Mouse (Mus musculus): ENCODE data around the gene Rbm44.

Rbm44 gene

DNA sequence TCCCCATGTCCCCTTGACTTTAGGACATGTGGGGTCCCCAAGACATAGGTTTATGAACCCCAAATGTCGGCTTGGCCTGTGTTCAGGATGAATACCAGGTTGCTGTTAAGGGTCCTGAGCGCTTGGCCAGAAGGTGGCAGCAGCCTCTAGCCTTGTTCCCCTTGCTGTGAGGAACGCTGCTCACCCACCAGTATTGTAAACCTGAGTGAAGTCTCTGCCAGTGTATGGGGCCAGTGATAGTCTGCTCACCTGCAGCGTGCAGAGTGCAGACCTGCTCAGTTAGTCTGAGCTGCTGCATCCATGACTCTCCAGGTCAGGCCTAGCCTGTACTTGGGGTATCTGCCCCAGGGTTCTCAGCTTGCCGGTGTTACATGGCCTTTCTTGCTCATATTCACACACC, 34.2 kb downstream of the Rbm44 start:
- in situ Hi-C loops (cut with MseI, MboI), result no loop called here

DNA sequence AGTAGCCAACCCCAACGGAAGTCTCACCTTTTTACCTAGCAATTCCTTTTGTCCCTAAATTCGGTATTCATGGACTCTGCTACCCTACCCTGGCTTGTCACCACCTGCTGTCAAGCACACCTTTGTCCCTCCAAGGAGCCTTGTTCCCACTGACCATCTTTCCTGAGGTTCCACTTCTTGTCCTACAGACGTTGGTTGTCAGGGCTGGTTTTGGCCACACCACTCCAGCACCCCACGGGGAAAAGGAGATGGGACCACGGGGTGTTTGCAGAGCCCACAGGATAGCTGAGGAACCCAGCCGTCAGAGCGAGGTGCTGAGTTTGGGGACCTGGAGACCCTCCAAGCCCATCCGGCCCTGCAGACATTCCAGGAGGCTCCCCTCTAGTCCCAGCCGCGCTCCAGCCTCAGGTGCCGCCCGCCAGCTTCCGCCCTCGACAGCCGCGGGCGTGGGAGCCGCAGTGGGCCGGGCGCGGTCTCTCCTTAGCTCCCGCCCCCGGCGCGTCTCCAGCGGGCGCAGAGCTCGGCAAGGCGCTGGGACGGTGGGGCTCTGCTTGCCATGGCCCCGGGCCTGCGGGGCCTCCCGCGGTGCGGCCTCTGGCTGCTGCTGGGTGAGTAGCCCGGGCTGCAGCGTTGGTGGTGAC, 34.8 kb downstream of the Rbm44 start, which contains the start of gene Ramp1:
Gene Ramp1 (plus strand): TSS at position 290 of the 641 bp plus-strand sequence.
- in situ Hi-C loops (cut with MseI, MboI), result no loop called here

- in situ Hi-C loops (cut with MseI, MboI), result no loop called here
Measured at GRCm38 (mm10) chr1:91180174-91180565, 35.3 kb downstream of the Rbm44 start.

- in situ Hi-C loops (cut with MseI, MboI), result no loop called here
Measured at GRCm38 (mm10) chr1:91180723-91181122, 35.8 kb downstream of the Rbm44 start.

- in situ Hi-C loops (cut with MseI, MboI), result no loop called here
Measured at GRCm38 (mm10) chr1:91181261-91181660, 36.4 kb downstream of the Rbm44 start.

GRCm38 (mm10) chr1:91181784-91182450, 37.0 kb downstream of the Rbm44 start:
- in situ Hi-C loops (cut with MseI, MboI), result no loop called here

- in situ Hi-C loops (cut with MseI, MboI), result no loop called here
Measured at GRCm38 (mm10) chr1:91183305-91183704, 38.4 kb downstream of the Rbm44 start.

- in situ Hi-C loops (cut with MseI, MboI), result no loop called here
Measured at GRCm38 (mm10) chr1:91186677-91187076, 41.8 kb downstream of the Rbm44 start.

DNA sequence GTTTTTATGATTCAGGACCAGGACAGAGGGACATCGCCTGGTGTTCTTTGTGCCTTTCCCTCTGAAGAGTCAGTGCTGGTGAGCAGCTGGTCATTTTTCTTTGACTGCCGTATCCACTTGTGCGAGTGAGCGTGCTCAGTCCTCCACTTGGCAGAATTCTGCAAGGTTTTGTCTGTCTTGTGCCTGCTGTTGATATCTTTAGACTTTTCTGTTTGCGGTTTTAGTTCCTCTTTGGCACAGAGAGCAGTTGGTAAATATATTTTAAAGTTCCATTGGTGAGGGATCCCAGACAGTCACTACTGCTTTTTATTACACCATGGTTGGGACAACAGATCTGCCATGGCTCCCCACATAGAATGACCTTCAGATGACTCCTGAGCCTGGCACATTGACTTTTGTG, 42.4 kb downstream of the Rbm44 start:
- in situ Hi-C loops (cut with MseI, MboI), result no loop called here

- in situ Hi-C loops (cut with MseI, MboI), result no loop called here
Measured at GRCm38 (mm10) chr1:91187786-91188640, 43.1 kb downstream of the Rbm44 start.

DNA sequence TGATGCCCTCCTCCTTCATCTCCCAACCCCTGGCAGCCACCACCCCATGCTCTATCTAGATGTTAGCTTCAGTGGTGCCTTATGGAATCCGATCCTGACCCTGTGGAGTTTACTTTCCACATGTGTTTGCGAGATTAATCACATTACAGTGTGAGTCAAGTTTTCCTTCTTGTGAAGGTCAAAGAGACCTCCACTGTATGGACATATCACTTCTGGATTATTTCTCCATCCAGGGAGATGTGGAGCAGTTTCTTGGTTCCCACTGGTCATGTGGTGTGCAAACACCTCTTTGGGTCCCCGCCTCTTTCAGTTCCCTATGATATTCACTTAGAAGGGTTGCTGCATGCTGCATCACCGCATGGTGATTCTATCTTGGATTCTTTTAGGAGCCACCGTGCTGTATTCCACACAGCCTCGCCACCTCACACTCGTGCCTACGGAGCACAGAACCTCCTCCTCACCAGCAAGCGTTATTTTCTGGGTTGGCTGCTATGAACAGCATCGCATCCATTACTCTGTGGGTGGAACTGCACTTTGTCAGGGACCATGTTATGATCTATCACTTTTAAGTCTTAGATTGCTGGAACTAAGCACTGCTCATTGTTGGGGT, 44.1 kb downstream of the Rbm44 start:
- in situ Hi-C loops (cut with MseI, MboI), result no loop called here

DNA sequence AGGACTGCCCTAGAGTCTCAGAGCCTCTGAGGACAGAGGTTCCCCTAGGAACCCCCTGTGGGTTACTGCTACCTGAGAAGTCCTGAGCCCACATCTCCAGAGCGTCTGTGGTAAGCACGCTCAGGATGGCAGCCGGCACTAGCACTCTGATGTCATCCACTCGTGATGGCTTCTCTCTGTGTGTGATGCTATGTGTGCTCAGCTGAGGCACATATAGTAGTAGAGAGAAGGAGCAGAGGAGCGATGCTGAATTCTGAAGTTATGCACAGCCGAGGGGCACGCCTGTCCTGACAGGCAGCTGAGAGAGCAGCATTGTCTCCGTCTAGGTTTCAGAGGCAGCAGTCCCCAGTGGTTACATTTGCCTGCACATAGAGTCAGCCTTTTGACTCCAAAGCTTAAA, 47.3 kb downstream of the Rbm44 start:
- in situ Hi-C loops (cut with MseI, MboI), result no loop called here

DNA sequence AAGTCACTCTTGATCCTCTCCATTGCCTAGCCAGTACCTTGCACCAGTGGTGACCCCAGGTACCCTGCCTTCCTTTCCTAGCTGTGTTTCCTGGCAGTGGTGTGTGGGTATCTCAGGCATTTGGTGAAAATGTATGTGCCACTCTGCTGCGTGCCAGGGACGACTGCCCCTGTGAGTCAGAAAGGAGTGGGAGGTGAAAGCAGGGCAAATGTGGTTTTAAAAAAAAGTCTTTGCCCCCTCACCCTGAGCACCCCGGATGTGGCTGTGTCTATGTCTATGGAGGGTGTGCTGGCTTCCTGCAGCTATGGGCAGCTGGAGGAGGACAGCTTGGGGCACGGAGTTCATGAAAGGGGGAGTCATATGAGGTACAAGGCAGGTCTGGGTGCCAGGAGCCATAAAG, 48.4 kb downstream of the Rbm44 start:
- in situ Hi-C loops (cut with MseI, MboI), result no loop called here

- in situ Hi-C loops (cut with MseI, MboI), result no loop called here
Measured at GRCm38 (mm10) chr1:91193680-91194079, 48.8 kb downstream of the Rbm44 start.

- in situ Hi-C loops (cut with MseI, MboI), result no loop called here
Measured at GRCm38 (mm10) chr1:91199793-91200192, 54.9 kb downstream of the Rbm44 start.

GRCm38 (mm10) chr1:91201122-91201521, 56.2 kb downstream of the Rbm44 start:
- in situ Hi-C loops (cut with MseI, MboI), result no loop called here

GRCm38 (mm10) chr1:91204221-91204765, 59.4 kb downstream of the Rbm44 start:
- in situ Hi-C loops (cut with MseI, MboI), result no loop called here

DNA sequence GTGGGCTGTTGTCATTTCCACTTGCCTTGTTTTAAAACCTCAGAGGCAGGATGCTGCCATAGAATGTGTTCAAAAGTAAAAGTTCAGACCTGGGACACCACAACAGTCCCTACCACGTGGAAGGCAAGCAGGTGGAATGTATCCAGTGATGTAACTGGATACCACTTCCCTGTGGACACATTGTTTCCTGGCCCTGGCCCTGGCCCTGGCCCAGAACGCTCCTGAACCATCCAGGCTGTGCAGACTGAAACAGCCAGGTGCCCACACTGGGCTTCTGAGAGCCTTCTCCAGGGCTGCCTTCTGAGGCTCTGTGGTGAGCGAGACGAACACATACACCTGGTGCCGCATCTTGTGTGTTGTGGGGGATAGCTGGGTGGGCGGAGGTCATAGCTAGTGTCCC, 60.8 kb downstream of the Rbm44 start:
- in situ Hi-C loops (cut with MseI, MboI), result no loop called here

GRCm38 (mm10) chr1:91206336-91206735, 61.4 kb downstream of the Rbm44 start:
- in situ Hi-C loops (cut with MseI, MboI), result no loop called here

GRCm38 (mm10) chr1:91206873-91207272, 62.0 kb downstream of the Rbm44 start:
- in situ Hi-C loops (cut with MseI, MboI), result no loop called here

DNA sequence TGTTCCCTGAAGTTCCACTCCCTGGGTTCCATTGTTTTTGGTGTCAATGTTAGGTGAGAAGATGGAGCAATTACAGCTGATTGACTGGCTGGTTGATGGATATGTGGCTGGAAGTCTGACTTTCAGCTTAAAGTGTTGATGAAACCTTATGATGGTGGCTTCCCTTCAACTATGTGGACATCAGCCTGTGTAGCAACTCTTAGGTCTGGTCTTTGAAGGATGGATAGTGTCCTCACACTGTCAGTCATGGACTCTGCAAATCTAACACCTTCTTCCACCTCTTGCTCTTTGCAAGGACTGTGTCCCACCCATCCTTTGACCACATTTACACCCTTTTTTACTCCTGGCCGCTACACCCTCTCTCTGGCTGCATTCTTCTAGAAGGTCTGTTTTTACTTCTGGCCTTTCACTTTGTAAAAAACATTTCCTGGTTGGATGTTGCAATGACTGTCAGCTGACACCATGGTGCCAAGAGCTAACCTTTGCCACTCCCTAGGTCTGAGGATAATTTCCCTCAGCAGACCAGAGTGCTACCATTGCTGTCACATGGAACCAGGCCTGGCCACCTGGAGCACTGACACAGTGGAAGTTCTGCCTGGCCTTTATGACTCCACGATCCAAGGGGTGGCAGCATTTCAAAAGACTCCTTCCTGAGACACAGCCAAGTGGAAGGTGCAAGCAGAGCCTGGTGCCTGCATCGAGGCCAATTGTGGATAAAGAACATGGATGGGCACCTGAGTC, 62.6 kb downstream of the Rbm44 start:
- in situ Hi-C loops (cut with MseI, MboI), result no loop called here

Measured in mouse trophoblast stem cell (cell line).